Mouse (Mus musculus) cerebellum, postnatal 25 days (tissue): ENCODE data around the gene Btbd2.

Source experiments
- DNase-seq, 2 experiments: peaks; one replicate each; pipeline ENCODE4 v3.0.0; 2021; ENCODE audit warnings: mixed read lengths in 2 of 2

Gene Btbd2

GRCm38 (mm10) chr10:80635345-80635744 lies 21.5 kb downstream of the Btbd2 start:
- no peak for DNase-seq

GRCm38 (mm10) chr10:80628925-80629324 lies 27.9 kb downstream of the Btbd2 start:
- DNase-seq = no peak

DNA sequence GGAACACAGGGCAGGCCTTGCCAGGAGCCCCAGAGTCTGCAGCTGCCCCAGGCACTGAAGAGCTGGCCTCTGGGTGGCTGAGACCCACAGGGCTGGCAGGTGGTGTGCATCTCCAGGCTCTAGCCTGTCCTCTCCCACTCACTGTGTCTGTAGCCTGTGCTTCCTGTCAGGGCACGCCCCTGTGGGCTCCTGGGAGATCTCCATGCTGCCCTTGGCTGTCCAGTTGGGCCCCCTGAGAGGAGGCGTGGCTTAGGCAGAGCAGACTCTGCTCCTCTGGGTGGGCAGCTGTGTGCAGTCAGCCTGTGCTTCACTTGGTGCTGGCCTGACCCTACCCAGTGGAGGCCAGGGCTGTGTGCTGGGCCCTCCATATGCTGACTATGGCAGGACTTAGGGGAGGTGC lies 29.2 kb downstream of the Btbd2 start:
- DNase-seq = no peak

GRCm38 (mm10) chr10:80625764-80626163 lies 31.1 kb downstream of the Btbd2 start:
- no peak for DNase-seq

DNA sequence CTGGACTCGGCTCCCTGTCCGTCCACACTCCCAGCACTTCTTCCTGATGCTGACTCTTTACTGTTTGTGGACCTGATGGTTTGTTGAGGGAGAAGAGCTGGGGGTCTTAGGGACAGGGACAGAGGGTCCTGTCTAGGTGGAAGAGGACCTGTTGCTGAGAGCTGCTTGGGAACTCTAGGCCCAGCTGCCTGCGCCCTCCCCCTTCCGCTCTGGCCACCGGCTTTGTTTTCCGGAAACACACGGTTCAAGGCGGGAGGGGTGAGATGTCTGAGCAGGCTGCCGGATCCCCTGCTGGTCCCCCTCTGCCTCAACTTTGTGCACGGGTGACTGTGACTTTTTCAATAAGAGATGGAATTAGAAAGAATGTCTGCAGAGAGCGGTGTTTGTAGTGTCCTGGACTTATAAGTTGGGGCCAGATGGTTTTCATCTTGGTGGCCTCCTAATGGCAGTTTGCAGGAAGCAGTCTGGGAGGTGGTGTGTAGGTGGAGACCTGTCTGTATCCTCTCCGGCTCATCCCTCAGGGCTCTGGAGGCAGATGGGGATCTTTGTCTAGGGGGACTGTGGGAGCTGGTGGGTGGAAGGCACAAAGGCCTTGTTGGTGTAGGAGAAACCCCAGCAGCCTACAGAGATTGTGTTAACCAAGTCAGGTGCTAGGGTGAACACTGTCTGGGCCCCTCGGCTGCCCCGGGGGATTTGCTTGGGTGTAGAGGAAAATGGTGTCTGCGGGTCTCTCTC lies 33.2 kb downstream of the Btbd2 start:
- peak; percentile 65 to 77 for DNase-seq

DNA sequence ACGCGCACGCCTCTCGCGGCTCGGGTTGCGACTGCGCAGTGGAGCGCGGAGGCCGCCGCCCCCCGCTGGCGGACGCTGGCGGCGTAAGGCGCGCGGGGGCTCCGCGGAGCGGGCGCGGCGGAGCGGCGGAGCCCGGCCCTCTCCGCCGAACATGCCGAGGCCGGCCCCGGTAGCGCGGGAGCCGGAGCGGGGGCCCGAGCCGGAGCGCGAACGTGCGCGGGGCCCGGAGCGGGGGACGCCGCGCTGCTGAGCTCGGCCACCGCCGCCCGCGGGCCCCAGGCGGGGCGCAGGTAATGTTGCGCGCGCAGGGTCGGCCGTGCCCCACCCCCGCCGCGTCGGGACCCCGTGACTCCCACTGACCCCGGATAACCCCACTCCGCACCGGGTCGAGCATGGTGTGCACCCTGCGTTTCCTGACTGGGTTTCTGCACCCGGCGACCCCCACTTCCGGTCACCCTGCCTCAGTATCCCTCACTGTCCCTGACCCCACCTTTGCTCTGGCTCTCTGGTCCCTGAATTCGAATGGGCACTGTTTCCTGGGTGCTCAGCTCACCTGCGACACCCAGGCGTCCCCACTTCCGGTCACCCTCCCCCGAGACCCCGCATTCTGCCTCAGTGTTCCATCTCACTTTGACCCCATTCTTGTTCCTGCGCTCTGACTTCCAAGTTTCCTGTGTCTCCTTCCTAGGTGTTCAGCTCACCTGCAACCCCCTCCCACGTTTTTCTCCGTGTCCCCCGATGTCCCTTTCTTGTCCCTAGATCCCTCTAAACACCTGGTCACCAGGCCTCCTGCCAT lies 34.0 kb downstream of the Btbd2 start, which contains the start of gene Csnk1g2:
Gene Csnk1g2 (plus strand): TSS at position 178 of the 796 bp plus-strand sequence.
- DNase-seq = peak in 1 of 2 experiments; percentile 100

DNA sequence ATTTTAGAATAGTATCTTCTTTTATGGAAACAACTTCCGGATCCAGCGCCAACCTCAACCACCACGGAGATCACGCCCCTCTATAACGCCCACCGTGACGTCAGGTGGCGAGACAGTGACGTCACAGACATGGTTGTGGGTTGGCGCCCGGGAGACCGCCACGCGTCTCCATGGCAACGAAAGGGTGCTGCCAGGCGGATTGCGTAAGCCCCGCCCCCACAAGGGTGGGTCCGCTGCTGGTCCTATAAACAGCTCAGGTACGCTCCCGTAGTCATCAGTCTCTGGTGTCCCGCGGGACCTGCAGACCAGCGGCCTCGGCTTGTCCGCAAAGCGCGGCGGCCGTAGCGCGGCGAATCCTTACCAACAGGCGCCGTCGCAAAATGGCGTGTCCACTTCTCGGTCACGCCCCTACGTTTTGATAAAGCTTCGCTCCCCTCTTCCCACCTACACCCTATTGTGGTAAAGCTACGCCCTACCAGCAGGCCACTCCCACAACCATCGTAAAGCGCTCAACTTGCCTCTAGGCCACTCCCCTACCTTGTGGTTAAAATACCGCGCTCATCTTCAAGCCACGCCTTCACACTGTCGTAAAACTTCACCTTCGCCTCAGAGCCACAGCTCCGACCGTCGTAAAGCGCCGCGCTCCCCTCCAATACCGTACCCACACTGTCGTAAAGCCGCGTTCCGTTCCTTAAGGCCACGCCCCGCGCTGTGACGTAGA lies 34.8 kb downstream of the Btbd2 start:
- DNase-seq = peak; percentile 99

GRCm38 (mm10) chr10:80621690-80621939 lies 35.3 kb downstream of the Btbd2 start:
- no peak for DNase-seq

- peak in 1 of 2 experiments; percentile 44 for DNase-seq
These were observed 35.8 kb downstream of the Btbd2 start for GRCm38 (mm10) chr10:80620796-80621689.

DNA sequence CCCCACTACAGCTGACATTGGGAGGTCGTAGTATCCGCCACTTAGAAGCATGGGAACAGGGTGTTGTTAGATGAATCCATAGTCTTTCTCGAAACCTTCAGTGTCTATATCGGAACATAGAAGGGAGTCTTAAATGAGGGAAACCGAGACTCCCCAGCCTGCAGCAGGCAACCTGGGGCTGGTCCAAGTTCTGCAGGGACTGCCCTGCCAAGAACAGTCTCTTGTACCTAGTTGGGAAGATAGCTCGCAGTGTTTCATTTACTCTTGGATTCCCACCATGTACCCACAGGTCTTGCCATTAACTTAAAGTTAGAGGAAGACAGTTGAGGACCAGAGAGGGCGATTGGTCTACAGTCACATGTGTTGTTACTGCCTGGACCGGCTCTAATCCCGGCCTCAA lies 36.5 kb downstream of the Btbd2 start:
- DNase-seq = peak in 1 of 2 experiments; percentile 11

GRCm38 (mm10) chr10:80619465-80620244 lies 37.2 kb downstream of the Btbd2 start:
- no peak for DNase-seq

GRCm38 (mm10) chr10:80618181-80618580 lies 38.7 kb downstream of the Btbd2 start:
- DNase-seq = peak in 1 of 2 experiments; percentile 19

GRCm38 (mm10) chr10:80614351-80614750 lies 42.5 kb downstream of the Btbd2 start:
- DNase-seq = no peak

DNA sequence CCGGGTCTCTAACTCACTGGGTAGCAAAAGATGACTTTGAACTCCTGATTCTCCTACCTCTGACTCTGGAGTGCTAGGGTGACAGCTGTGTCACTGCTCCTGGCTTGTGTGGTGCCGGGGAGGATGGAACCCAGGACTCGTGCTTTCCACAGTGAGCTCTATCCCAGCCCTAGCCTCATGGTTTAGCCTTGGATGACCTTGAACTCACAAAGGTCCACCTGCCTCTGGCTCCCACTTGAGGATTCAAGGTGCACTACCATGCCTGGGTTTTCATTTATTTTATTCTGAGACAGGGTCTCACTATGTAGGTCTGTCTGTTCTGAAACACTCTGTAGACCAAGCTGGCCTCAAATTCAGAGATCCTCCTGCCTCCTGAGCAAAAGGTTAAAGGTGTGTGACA lies 43.0 kb downstream of the Btbd2 start:
- DNase-seq = no peak

- DNase-seq = no peak
These were observed 45.0 kb downstream of the Btbd2 start for GRCm38 (mm10) chr10:80611905-80612304.

- peak; percentile 60 to 69 for DNase-seq
These were observed 45.8 kb downstream of the Btbd2 start for GRCm38 (mm10) chr10:80611024-80611423.

- DNase-seq = peak; percentile 90 to 91
These were observed 46.6 kb downstream of the Btbd2 start for GRCm38 (mm10) chr10:80610116-80610785.

- DNase-seq = peak in 1 of 2 experiments; percentile 43
These were observed 47.5 kb downstream of the Btbd2 start for GRCm38 (mm10) chr10:80609269-80609924.

DNA sequence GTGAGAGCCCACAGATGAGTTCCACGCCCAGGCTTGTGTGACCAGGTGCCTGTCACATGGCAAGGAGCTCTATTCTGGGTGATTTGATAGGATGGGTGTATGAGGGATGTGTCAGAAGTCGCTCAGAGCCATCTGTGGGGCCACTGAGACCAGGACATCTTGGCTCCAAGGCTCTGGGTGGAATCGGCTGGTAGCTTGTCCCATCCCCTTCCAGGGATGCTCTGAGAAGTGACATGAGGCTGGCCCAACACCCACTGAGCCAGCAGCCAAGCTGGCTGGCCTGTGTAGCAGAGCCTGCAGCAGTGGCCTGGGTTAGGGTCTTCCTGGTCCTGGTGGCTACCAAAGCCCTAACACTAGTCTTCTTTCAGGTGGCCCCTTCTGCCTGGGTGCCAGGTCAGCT lies 48.4 kb downstream of the Btbd2 start:
- peak in 1 of 2 experiments; percentile 17 for DNase-seq

- DNase-seq = peak in 1 of 2 experiments; percentile 12
These were observed 50.0 kb downstream of the Btbd2 start for GRCm38 (mm10) chr10:80606737-80607350.
